Mouse (Mus musculus): ENCODE data around the gene Dph2. TPM values are rescaled to one million over a fixed set of nuclear protein-coding genes. Genes with fewer than 3 reads are reported as not detected.

Gene Dph2
- total and polyA plus RNA-seq, 3 experiments = 25.2 to 27.2 TPM; not detected in 1

- Histone ChIP-seq H3K4me1 (ENCODE audit: control insufficient read depth in 1 of 2, insufficient read depth in 2 of 2, low read length in 2 of 2) (peaks cover 0 to 9% of the 10 kb centered on the region in 2 experiments; a peak in 2 of 4 replicates), H3K27ac (ENCODE audit: control insufficient read depth, low read depth, low read length) (no peak overlapping the region), H3K9me3 (replicated peaks; ENCODE audit: insufficient read depth, low read length) (no peaks in the 10 kb centered on the region), H3K27me3 (ENCODE audit: control insufficient read depth in 1 of 2, insufficient read depth in 2 of 2, low read length in 2 of 2) (no peaks in the 10 kb centered on the region), H3K36me3 (ENCODE audit: control insufficient read depth in 1 of 2, insufficient read depth in 2 of 2, low read length in 2 of 2) (peaks cover 0 to 7% of the 10 kb centered on the region in 2 experiments; a peak in 1 of 4 replicates), H3K9ac (ENCODE audit: control insufficient read depth, low read depth, low read length, poor library complexity, severe bottlenecking) (no peak overlapping the region), H3K79me2 (ENCODE audit: control insufficient read depth, insufficient read depth, low read length, poor library complexity) (no peaks in the 10 kb centered on the region), H3K4me3 (ENCODE audit: control insufficient read depth in 1 of 2, insufficient read depth in 1 of 2, low read depth in 2 of 2, low read length in 2 of 2) (no peak overlapping the region)
- TF ChIP-seq ELF1 (IDR thresholded peaks at IDR 0.05; ENCODE audit: low read depth, low read length) = no peak
- TF ChIP-seq HCFC1 (IDR thresholded peaks at IDR 0.05; ENCODE audit: low read depth, low read length) = no peak
- TF ChIP-seq ZC3H11A (IDR thresholded peaks at IDR 0.05; ENCODE audit: low read depth, low read length) = no peak
- TF ChIP-seq E2F4 (IDR thresholded peaks at IDR 0.05; ENCODE audit: borderline replicate concordance, low read depth, low read length) = no peak
- no peak for TF ChIP-seq TBP (IDR thresholded peaks at IDR 0.05; ENCODE audit: low read depth, low read length)
- TF ChIP-seq CHD2 (IDR thresholded peaks at IDR 0.05; ENCODE audit: low read length) = no peak
- no peak for TF ChIP-seq BHLHE40 (IDR thresholded peaks at IDR 0.05; ENCODE audit: borderline replicate concordance, low read depth, low read length)
- TF ChIP-seq MXI1 (IDR thresholded peaks at IDR 0.05; ENCODE audit: low read depth, low read length) = no peak
- no peak for TF ChIP-seq MAZ (IDR thresholded peaks at IDR 0.05; ENCODE audit: low read depth, low read length)
- TF ChIP-seq CHD1 (IDR thresholded peaks at IDR 0.05; ENCODE audit: low read depth, low read length) = no peak
- no peak for TF ChIP-seq USF2 (IDR thresholded peaks at IDR 0.05; ENCODE audit: borderline replicate concordance in 1 of 2, insufficient read depth in 1 of 2, low read depth in 1 of 2, low read length in 2 of 2)
- TF ChIP-seq EP300 (IDR thresholded peaks at IDR 0.05; ENCODE audit: low read depth in 1 of 2, low read length in 2 of 2) = no peak
- TF ChIP-seq POLR2A (IDR thresholded peaks at IDR 0.05; ENCODE audit: control insufficient read depth in 1 of 2, insufficient read depth in 1 of 2, low read depth in 1 of 2, low read length in 2 of 2, poor library complexity in 1 of 2) = no peak
- no peak for TF ChIP-seq ZKSCAN1 (IDR thresholded peaks at IDR 0.05; ENCODE audit: low read depth, low read length)
- DNase-seq (ENCODE audit: low read depth, low spot score) = no peak
These were observed 41.4 kb upstream of the Dph2 start for GRCm38 (mm10) chr4:117933248-117933647.

DNA sequence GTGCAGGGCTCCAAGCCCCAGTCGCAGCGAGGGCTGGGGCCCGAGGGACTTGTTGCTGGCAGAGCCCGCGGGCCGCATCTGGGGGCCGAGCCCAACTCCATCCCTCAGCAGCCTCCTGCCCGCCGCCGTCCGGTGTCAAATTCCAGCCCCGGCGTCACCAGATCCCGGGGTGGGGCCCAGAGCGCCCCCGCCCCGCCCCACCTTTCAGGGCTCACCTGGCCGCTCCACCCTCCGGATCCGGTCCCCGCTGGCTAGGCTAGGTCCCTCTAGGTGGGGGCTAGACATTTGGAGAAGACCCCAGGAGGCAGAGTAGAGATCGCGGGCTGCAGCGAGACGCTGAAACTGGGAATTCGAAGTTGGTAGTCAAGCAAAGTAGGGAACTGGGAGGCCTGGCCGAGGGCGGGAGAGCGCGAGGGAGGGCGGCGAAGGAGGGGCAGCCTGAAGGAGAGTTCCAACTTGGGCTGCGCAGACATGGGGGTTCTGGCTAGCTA is 37.6 kb upstream of the Dph2 start, which contains the start of gene Artn:
Gene Artn (minus strand): TSS at position 373 of the 491 bp plus-strand sequence.
- no peak within 1 kb of the TSS for H3K4me3 ChIP-seq (ENCODE audit: control insufficient read depth in 1 of 2, insufficient read depth in 1 of 2, low read depth in 2 of 2, low read length in 2 of 2)
- peaks cover 0 to 18% of the 10 kb centered on the region in 2 experiments; a peak in 2 of 4 replicates for H3K4me1 ChIP-seq (ENCODE audit: control insufficient read depth in 1 of 2, insufficient read depth in 2 of 2, low read length in 2 of 2)
- no peaks in the 10 kb centered on the region for H3K79me2 ChIP-seq (ENCODE audit: control insufficient read depth, insufficient read depth, low read length, poor library complexity)
- no peak for DNase-seq (ENCODE audit: low read depth, low spot score)
- TF ChIP-seq POLR2AphosphoS5 (IDR thresholded peaks at IDR 0.05; ENCODE audit: borderline replicate concordance, low read depth, low read length) (no peak), ZMIZ1 (IDR thresholded peaks at IDR 0.05; ENCODE audit: low read depth, low read length) (no peak), SMC3 (IDR thresholded peaks at IDR 0.05; ENCODE audit: low read depth, low read length) (no peak), RAD21 (IDR thresholded peaks at IDR 0.05; ENCODE audit: low read depth, low read length) (no peak), TBP (IDR thresholded peaks at IDR 0.05; ENCODE audit: low read depth, low read length) (no peak), ZKSCAN1 (IDR thresholded peaks at IDR 0.05; ENCODE audit: low read depth, low read length) (no peak), GABPA (IDR thresholded peaks at IDR 0.05; ENCODE audit: low read depth, low read length) (no peak), POLR2AphosphoS2 (IDR thresholded peaks at IDR 0.05; ENCODE audit: low read length) (no peak), CTCF (IDR thresholded peaks at IDR 0.05 in 2 of 3, conservative IDR thresholded peaks at IDR 0.05 in 1 of 3; ENCODE audit: control insufficient read depth in 1 of 3, insufficient read depth in 1 of 3, low read depth in 2 of 3, low read length in 3 of 3, poor library complexity in 1 of 3, severe bottlenecking in 1 of 3) (no peak), NELFE (IDR thresholded peaks at IDR 0.05; ENCODE audit: low read depth, low read length) (no peak), USF2 (IDR thresholded peaks at IDR 0.05; ENCODE audit: borderline replicate concordance in 1 of 2, insufficient read depth in 1 of 2, low read depth in 1 of 2, low read length in 2 of 2) (no peak), ELF1 (IDR thresholded peaks at IDR 0.05; ENCODE audit: low read depth, low read length) (no peak), TAL1 (IDR thresholded peaks at IDR 0.05; ENCODE audit: low read length) (no peak), KAT2A (conservative IDR thresholded peaks at IDR 0.05; ENCODE audit: low read depth, low read length) (no peak), MEF2A (IDR thresholded peaks at IDR 0.05; ENCODE audit: extremely low read depth, insufficient replicate concordance, low read depth, low read length, poor library complexity, severe bottlenecking) (no peak), MYB (IDR thresholded peaks at IDR 0.05; ENCODE audit: low read depth, low read length) (no peak), JUND (IDR thresholded peaks at IDR 0.05; ENCODE audit: low read depth, low read length) (no peak)
- peak within 1 kb of the TSS; percentile 48 for H3K27ac ChIP-seq (ENCODE audit: control insufficient read depth, low read depth, low read length)
- no peaks in the 10 kb centered on the region for H3K27me3 ChIP-seq (ENCODE audit: control insufficient read depth in 1 of 2, insufficient read depth in 2 of 2, low read length in 2 of 2)
- H3K9me3 ChIP-seq (replicated peaks; ENCODE audit: insufficient read depth, low read length) = no peaks in the 10 kb centered on the region
- H3K36me3 ChIP-seq (ENCODE audit: control insufficient read depth in 1 of 2, insufficient read depth in 2 of 2, low read length in 2 of 2) = peaks cover 0 to 9% of the 10 kb centered on the region in 2 experiments; a peak in 2 of 4 replicates
- H3K9ac ChIP-seq (ENCODE audit: control insufficient read depth, low read depth, low read length, poor library complexity, severe bottlenecking) = peak within 1 kb of the TSS; percentile 54; the same call in 1 of the 2 replicates
